Mouse (Mus musculus) olfactory bulb, adult 2 months (tissue): ENCODE results near the gene Fis1. TPM values are rescaled to one million over a fixed set of nuclear protein-coding genes. Genes with fewer than 3 reads are reported as not detected.
A peak's percentile ranks its signal among the peaks of the same experiment; 100 is the strongest.
"Not testable (repeated sequence)": the region's sequence is repeated elsewhere in the genome, so short reads cannot be mapped to it uniquely, and the experiment has no call there.

Experiments used
- H3K27ac ChIP-seq: fragments of 200-500 bp; 2 replicates; pipeline ENCODE4 v1.5.1; 2012; ENCODE audit warnings: low read depth, low read length; ENCODE audit not compliant: insufficient read depth
- H3K4me1 ChIP-seq: fragments of 200-500 bp; 2 replicates; pipeline ENCODE4 v1.6.1; 2012; ENCODE audit warnings: low read length; ENCODE audit not compliant: control insufficient read depth, insufficient read depth
- H3K4me3 ChIP-seq: fragments of 200-500 bp; 2 replicates; pipeline ENCODE4 v1.5.1; 2012; ENCODE audit warnings: mild to moderate bottlenecking, low read depth, low read length, moderate library complexity; ENCODE audit not compliant: insufficient read depth
- CTCF ChIP-seq: fragments of 200-500 bp; IDR thresholded peaks from 2 replicates; pipeline ENCODE4 v1.5.1; 2012; ENCODE audit warnings: low read depth, mild to moderate bottlenecking, low read length, moderate library complexity; ENCODE audit not compliant: insufficient read depth
- POLR2A ChIP-seq: fragments of 200-500 bp; IDR thresholded peaks from 2 replicates; pipeline ENCODE4 v1.6.1; 2012; ENCODE audit warnings: mild to moderate bottlenecking, low read depth, low read length, moderate library complexity; ENCODE audit not compliant: insufficient read depth
- WGBS: fragments of 180-500 bp; shearing (Covaris S2); methylation state at CpG from one replicate; pipeline ENCODE4 v1.1.7; 2018; 5-methylcytosine and 5-hydroxymethylcytosine counted together
- polyA plus RNA-seq: library from polyadenylated mRNA; stranded (reverse); fragments of >200 nt; gene quantifications from 2 replicates; pipeline ENCODE4 v1.2.4, GENCODE M21; 2012; ENCODE audit warnings: low replicate concordance; ENCODE audit not compliant: missing spikeins, insufficient read depth, insufficient read length

Fis1 gene
- polyA plus RNA-seq, 1 experiment, result not detected

GRCm38 (mm10) chr5:136936750-136937149 lies 16.3 kb upstream of the Fis1 start:
- no peaks in the 10 kb centered on the region for H3K4me1 ChIP-seq
- H3K4me3 ChIP-seq, result no peak overlapping the region
- TF ChIP-seq POLR2A, result no peak
- no peak for TF ChIP-seq CTCF
- no peak overlapping the region for H3K27ac ChIP-seq
- 82% methylated on average over 6 of the region's 6 CpGs for WGBS

GRCm38 (mm10) chr5:136937621-136938020 lies 15.5 kb upstream of the Fis1 start:
- 91% methylated on average over 5 of the region's 5 CpGs for WGBS
- Histone ChIP-seq H3K4me3 (no peak overlapping the region), H3K27ac (no peak overlapping the region), H3K4me1 (no peaks in the 10 kb centered on the region)
- TF ChIP-seq POLR2A (no peak), CTCF (no peak)

- TF ChIP-seq POLR2A (no peak), CTCF (peak; percentile 28; the same call in 1 of the 2 replicates)
- H3K27ac ChIP-seq, result no peak overlapping the region
- no peaks in the 10 kb centered on the region for H3K4me1 ChIP-seq
- WGBS, result 68% methylated on average over 7 of the region's 7 CpGs
- H3K4me3 ChIP-seq, result no peak overlapping the region
Measured at GRCm38 (mm10) chr5:136939284-136939683, 13.8 kb upstream of the Fis1 start.

GRCm38 (mm10) chr5:136940029-136940428 lies 13.0 kb upstream of the Fis1 start:
- H3K4me1 ChIP-seq, H3K27ac ChIP-seq, H3K4me3 ChIP-seq: not testable (repeated sequence)
- 83% methylated on average over 6 of the region's 6 CpGs for WGBS

- H3K4me3 ChIP-seq, result no peak overlapping the region
- peaks cover 9% of the 10 kb centered on the region for H3K4me1 ChIP-seq
- no peak overlapping the region for H3K27ac ChIP-seq
- WGBS, result 92% methylated on average over 12 of the region's 12 CpGs
- no peak for TF ChIP-seq POLR2A
- TF ChIP-seq CTCF, result no peak
Measured at GRCm38 (mm10) chr5:136940845-136941560, 12.1 kb upstream of the Fis1 start.

- peaks cover 9% of the 10 kb centered on the region for H3K4me1 ChIP-seq
- no peak overlapping the region for H3K4me3 ChIP-seq
- H3K27ac ChIP-seq, result no peak overlapping the region
- WGBS, result 82% methylated on average over 3 of the region's 3 CpGs
- TF ChIP-seq CTCF (no peak), POLR2A (no peak)
Measured at GRCm38 (mm10) chr5:136942781-136943180, 10.3 kb upstream of the Fis1 start.

- TF ChIP-seq CTCF, result no peak
- no peak for TF ChIP-seq POLR2A
- Histone ChIP-seq H3K27ac (no peak overlapping the region), H3K4me1 (peaks cover 9% of the 10 kb centered on the region), H3K4me3 (no peak overlapping the region)
- 88% methylated on average over 2 of the region's 2 CpGs for WGBS
Measured at GRCm38 (mm10) chr5:136943382-136943781, 9.7 kb upstream of the Fis1 start.

GRCm38 (mm10) chr5:136945084-136945483 lies 8.0 kb upstream of the Fis1 start:
- no peak overlapping the region for H3K4me3 ChIP-seq
- WGBS, result 42% methylated on average over 12 of the region's 12 CpGs
- 0 out of 2 replicates have a peak overlapping the region, but pooled peaks have one; percentile 35 for H3K27ac ChIP-seq
- H3K4me1 ChIP-seq, result peaks cover 12% of the 10 kb centered on the region
- TF ChIP-seq POLR2A (no peak), CTCF (no peak)

GRCm38 (mm10) chr5:136947874-136948273 lies 5.2 kb upstream of the Fis1 start:
- no peak overlapping the region for H3K27ac ChIP-seq
- TF ChIP-seq POLR2A (no peak), CTCF (no peak)
- no peak overlapping the region for H3K4me3 ChIP-seq
- H3K4me1 ChIP-seq, result peaks cover 12% of the 10 kb centered on the region

- H3K4me3 ChIP-seq, H3K27ac ChIP-seq: not testable (repeated sequence)
- peaks cover 15% of the 10 kb centered on the region for H3K4me1 ChIP-seq
- WGBS, result 75% methylated on average over 14 of the region's 14 CpGs
Measured at GRCm38 (mm10) chr5:136949551-136950336, 3.3 kb upstream of the Fis1 start.
